Mouse (Mus musculus) heart, postnatal 14 days (tissue): ENCODE measurements around the gene Wdr78. TPM values are rescaled to one million over a fixed set of nuclear protein-coding genes. Genes with fewer than 3 reads are reported as not detected.

Experiments
- DNase-seq, 2 experiments: peaks; one replicate each; pipeline ENCODE4 v3.0.0; 2021 to 2022
- intact Hi-C: fragments of 180-260 bp; cut with DNase I; formaldehyde crosslinking; loops from one replicate; pipeline ENCODE4 v1.15.1; 2025
- long read RNA-seq, 2 experiments: library from polyadenylated mRNA; stranded (forward); transcript quantifications; one replicate each; pipeline ENCODE4 v2.0.0; 2021
- total RNA-seq, 2 experiments: library from RNA; stranded (reverse); gene quantifications; 2 replicates each; pipeline ENCODE4 v1.2.3; 2021

Wdr78 gene
- 1 to 10 TPM; 1.6 to 3.0 TPM for total RNA-seq
- long read RNA-seq, experiment 1: 0 reads
- long read RNA-seq, experiment 2, partial matches to known transcripts: 0 of 1 reads
- long read RNA-seq, experiment 2, other reads (novel, unspliced or antisense): 1 of 1 reads

DNA sequence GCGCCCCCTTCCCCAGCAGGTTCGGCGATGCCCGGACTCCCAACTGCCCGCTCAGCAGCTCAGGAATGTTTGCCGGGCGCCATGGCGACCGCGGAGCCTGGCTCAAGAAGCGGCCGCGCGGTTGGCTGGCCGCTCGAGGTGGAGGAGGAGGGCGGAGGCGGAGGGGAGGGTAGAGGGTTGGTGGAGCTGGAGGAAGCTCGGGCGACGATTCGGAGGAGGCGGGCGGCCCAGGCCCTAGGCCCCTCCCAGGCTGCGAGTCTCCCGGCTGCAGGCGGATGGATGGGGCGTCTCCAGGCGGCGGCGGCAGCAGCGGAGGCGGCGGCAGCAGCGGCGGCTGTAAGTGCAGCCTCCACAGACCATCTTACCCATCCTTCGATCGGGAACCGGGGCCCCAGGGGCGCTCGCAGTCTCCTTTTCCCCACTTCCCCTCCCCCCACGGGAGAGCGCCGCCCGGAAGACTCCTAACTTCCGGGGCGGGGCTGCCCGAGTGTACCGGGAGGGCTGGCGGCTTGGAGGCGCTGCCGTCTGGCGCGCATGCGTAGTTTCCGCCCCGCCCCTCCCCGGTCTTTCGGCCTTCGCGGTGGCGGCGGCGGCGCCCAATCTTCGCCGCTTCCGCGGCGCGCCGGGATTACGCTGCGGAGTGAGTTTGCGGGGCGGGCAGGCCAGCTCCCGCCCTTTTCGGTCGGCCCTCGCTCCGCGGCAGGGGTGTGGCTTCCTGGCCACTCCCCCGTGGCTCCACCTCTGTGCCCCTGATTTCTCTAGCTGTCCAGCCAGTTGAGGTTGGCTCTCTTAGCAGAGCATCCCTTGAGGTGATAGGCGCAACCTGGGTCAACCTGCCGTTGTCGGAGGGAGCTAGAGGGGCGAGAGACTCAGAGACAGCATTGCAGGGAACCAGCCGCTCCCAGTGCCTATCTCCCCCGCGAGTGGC lies at the start of gene Wdr78, which contains the start of gene Mier1:
Gene Wdr78 (minus strand): TSS at position 372 of the 928 bp plus-strand sequence.
Gene Mier1 (plus strand): TSS at position 207 of the 928 bp plus-strand sequence.
- DNase-seq: peak; percentile 95
- intact Hi-C loops: loop anchor here (5.0 to 10.0 kb wide), 3 partner anchors 103 to 230 kb away; partner anchors contain the start of gene Slc35d1

DNA sequence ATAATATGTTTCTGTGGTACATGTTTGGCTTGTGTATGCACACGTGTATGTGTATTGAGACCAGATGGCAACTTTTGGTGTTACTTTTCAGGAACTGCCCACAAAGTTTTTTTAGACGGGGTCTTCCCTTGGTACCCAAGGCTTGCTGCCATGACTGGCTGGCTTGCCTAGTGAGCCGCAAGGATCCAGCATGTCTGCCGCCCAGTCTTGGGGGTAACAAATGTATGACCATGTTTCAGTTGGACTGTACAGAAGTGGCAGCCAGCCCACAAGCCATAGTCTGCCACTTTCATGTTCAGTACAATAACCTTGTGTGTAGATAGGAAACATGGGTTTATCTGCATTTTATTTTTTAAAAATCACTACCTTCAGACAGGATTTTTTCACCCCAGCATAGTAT lies 44.4 kb upstream of the Wdr78 start:
- intact Hi-C loops: no loop called here
- no peak for DNase-seq

DNA sequence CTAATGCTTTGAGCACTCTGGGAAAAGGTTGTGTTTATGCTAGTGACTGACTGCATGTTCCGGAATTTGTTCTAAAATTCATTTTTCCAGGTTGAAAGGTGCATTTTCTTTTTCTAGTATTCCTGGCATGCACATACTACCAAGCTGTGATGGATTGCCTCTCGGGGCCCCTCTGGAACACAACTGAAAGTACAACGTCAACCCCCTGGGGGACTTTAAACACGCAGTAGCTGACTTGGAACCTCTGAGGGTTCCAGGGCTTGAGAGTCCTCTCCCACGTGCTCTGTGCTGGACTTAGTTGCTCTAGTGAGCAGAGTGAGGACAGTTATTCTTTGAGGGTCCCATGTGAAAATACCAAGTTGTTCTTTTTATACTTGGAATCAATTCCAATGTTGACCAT lies 37.6 kb upstream of the Wdr78 start:
- intact Hi-C loops: no loop called here
- DNase-seq: no peak

DNA sequence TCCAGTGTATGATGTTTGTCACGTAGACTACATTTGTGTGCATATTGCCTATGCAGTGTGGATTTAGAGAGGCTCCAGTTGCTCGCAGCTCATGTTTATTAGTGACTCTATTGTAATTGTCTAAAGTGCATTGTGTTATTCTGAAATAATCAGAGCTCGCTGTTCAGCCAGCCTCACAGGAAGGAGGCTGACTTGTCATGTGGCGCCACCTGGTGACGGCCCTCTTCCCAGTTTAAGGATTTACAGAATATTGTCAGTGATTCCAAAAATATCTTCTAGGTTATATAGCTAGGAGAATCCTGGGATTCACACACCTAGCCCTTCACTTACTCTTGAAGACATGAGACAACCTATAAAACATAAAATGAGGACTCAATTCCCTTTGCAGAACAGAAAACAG lies 32.0 kb upstream of the Wdr78 start:
- DNase-seq: peak; percentile 83 to 90
- intact Hi-C loops: loop anchor here (1.0 to 5.0 kb wide), 2 partner anchors 66 to 159 kb away; no protein-coding TSS in a partner anchor

DNA sequence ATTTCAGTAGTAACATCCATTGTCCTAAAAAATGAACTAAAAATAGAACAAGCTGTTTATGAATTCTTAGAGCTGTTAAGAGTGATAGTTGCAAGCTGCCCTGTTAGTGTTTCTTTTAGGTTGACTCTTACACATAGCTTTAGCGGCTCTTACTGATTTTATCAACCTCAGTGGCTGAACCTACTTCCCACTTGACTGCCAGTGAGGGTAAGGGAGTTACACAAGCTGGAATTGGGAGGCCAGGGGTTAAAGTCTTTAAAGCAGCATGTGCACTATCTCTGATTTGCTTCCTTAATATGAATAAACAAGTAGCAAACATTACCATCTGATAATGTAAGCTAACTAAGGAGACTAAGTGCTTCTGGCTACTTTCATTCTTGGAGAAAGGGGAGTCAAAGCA lies 22.6 kb upstream of the Wdr78 start:
- no peak for DNase-seq
- intact Hi-C loops: no loop called here

DNA sequence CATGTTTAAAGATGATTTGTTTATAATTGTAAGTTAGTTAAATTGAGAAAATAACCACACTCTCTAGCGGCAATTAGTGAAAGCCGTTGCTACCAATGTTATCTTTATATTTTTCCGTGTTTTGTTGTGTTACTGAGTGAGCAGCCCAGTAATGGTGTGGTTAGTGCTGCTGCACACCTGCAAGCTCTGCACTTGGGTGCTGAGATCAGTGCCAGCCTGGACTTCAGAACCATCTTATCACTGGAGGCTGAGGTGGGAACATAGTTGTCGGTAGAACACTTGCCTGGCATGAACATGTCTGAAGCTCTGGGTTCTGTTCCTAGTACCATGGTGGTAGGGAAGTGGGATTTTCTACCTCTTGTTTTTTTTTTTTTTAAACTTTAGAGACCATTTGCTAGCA lies 12.2 kb upstream of the Wdr78 start:
- DNase-seq: no peak

DNA sequence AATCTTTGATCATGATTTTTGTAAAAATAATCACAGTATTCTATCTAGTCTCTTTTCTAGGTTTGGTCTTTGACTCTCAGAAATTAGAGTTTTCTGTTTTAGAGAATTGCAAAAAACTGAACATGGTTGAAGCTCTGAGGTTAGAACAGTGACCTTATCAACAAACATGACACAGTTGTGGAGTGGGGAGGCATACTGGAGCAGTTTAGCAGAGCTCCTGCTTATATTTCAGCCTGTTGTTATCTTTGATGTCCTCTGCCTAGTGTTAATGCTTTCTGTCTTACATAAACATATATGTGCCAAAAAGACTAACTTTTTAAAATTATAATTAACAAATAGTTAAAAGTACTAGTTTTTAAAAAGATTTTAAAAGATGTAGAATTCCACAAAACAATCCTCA lies 9.3 kb upstream of the Wdr78 start:
- intact Hi-C loops: no loop called here
- no peak for DNase-seq

More for the DNA sequence above, 12.2 kb upstream of the Wdr78 start:
- intact Hi-C loops: no loop called here

DNA sequence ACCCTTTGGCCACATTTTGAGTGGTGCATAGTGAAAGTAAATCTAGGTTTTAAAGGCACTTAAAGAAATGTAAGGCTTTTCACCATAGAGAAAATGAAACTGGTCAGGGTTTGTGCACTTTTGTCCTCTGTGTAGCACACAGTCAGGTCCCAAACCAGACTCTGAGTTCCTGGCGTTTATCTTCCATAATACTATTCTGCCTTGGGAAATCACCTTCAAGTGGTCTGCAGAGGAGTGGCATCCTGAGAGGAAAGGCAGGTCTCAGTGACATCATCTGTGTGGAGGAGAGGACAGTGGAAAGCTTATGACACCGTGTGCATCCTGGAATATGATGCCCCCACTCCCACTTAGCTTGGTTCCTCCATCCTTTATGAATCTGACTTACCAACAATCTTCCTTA lies 8.7 kb upstream of the Wdr78 start:
- intact Hi-C loops: no loop called here
- DNase-seq: no peak

DNA sequence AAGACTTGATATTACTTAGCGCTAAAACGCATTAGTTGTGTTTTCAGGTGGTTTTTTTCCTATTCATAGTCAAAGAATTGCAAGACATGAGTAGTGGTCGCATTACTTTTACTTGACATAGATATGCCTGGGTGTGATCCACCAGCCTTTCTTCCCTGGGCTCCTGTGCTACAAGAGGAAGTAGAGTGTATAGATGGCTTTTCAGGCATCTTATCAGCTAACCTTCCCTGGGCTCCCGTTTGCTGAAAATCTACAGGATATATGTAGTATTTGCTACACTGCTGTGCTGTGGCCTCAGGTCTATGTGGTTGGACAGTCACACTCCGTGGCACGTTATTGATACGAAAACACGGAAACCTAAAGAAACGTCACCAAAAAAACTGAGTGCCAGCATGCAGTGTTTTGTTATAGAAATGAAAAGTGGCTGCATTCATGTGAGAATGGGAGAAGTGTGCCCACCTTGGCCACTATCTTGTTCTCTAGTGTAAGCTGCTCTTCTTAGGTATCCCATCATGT lies 6.6 kb upstream of the Wdr78 start:
- DNase-seq: no peak
- intact Hi-C loops: no loop called here

DNA sequence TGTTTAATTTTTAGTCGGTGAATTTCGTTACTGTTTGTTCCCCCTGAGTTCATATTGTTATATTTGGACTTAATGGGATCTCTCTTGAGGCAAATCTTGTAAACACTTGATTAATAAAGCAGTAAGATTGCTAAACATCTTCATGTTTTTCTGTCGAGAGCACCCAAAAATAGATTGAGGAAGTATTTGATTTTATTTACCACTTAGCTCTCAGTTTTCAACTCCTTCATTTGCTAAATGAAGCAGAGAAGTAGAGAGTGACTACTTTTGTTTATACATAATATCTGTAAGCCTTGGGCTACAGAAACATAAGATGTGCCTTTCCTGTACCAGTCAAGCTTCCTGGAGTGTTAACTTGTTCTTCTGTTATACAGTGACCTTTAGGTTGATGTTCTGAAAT lies 6.0 kb upstream of the Wdr78 start:
- no peak for DNase-seq
- intact Hi-C loops: no loop called here

DNA sequence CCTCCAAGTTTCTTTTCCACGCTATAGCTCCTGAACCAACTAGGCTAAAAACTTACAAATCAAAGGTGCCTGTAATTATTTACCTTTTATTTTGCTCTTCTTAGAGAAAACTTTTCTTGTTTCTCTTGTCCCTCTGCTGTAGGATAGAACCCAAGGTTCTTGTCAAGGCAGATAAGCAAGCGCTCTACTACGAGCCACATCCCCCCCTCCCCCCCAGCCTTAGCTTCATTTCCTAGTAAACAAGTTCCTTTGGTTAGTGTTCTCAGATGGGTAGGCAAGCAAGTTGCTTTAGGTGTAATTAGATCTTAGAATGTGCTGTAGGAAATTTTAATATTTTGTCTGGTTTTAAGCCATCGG lies 5.7 kb upstream of the Wdr78 start:
- DNase-seq: no peak
- intact Hi-C loops: no loop called here

DNA sequence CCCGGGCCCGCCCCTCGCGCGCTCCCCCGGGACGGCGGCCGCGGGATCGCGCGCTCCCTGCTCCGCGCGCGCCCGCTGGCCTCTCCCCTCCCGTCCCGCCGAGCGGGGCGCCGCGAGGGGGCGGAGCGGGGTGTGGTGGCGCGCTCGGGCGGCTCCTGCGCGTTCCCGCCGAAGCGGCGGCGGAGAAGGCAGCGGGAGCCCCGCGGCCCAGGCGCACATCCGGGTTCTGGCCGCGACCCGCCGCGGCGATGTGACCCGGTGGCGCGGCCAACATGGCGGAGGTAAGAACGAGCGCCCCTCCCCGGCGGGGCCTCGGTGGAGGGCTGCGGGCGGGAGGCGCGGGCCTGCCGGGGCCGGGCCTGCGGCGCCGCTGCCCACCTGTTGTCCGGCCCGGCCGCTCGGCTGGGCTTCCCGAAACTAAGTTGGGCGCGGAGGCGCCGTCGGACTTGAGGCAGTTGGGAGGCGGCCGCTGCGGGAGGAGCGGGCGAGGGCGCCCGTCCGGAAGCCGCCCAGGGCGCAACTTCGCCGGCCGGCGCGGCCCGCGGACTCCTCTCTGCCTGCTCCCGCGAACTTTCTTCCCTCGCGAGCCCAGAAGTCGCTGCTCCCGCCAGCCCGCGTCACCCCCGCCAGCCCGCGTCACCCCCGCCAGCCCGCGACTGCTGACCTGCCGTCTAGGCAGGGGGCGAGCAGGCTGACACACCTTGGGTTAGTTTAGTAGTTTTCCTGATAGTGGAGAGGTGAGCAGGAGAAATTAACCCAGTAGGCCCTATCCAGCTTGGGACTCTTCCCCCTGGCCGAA lies 5.1 kb upstream of the Wdr78 start:
- intact Hi-C loops: loop anchor here (5.0 to 10.0 kb wide), 2 partner anchors 198 to 225 kb away; no protein-coding TSS in a partner anchor

DNA sequence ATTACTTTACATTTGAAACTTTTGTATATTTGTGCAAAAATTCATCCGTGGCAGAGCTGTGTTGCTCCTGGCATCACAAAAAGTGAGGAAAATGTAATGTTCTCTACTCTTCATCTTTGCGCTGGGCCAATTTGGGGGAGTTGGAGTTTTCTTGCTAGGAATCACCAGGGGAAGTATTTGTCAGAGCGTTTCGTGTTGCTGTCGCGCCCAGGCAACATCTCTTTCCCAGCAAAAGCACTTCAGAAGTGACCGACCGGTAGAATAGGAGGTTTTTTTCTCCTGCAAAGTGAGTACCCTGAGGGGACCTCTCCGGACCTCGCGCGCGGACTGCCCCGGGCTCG lies 4.5 kb upstream of the Wdr78 start:
- no peak for DNase-seq
- intact Hi-C loops: loop anchor here (5.0 to 10.0 kb wide), 2 partner anchors 198 to 226 kb away; no protein-coding TSS in a partner anchor

More for the DNA sequence above, 5.1 kb upstream of the Wdr78 start:
- peak; percentile 91 to 95 for DNase-seq

DNA sequence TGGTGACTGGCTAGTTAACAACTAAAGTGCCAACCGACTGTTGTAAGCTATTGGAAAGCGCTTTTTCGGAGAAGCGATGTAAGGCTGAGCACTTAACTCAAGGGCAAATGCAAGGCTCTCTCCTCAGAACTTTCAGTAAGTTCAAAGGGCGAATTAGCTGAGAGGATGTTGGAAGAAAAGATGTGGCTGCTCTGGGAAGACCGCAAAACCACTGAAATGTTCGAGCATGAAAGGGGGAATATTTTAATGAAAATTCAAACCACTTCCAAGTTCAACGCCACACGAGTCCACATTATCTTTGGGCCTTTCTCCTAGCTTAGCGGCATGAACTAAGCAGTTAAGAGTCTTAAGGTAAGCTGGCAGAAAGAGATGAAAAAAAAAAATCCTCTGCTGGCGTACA lies 953 bp downstream of the Wdr78 start:
- no peak for DNase-seq
- intact Hi-C loops: loop anchor here (5.0 to 10.0 kb wide), 2 partner anchors 104 to 231 kb away; partner anchors contain the start of gene Slc35d1

DNA sequence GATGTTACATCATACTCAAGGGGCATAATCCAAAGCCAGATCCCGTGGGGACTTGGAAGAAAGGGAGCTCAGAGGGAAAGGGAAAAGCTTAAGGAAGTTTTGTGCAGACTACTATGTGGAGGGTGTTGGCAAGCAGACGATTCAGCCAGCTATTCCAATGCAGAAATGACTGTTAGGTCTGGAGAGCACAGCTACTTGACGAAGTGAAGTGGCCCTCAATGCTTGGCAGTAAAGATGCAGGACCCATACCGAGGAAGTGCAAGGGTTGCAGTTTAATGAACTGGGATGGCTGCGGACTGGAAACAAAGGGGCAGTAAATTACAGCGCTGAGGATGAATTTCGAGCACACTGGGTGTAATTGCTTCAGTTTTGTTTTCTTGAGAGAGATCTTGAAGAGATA lies 1.7 kb downstream of the Wdr78 start:
- intact Hi-C loops: loop anchor here (5.0 to 10.0 kb wide), 2 partner anchors 105 to 232 kb away; partner anchors contain the start of gene Slc35d1
- no peak for DNase-seq

DNA sequence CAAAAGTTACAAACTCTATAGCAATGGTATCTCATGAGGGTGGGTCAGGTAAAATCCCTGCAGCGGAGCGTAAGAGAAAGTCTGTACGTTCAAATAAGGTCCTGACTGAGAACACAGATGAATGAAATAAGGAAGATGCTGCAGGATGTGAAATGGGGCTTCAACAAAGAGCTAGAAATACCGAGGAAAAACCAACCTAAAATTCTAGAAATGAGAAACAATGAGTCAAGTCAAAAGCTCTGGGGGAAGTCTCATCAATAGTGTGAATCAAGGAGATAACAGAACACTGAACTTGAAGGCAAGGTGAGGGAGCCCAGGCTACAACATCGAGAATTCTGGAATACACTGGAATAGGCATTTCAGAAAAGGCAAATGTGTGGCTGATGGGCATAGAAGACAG lies 15.8 kb downstream of the Wdr78 start:
- intact Hi-C loops: no loop called here
- no peak for DNase-seq

DNA sequence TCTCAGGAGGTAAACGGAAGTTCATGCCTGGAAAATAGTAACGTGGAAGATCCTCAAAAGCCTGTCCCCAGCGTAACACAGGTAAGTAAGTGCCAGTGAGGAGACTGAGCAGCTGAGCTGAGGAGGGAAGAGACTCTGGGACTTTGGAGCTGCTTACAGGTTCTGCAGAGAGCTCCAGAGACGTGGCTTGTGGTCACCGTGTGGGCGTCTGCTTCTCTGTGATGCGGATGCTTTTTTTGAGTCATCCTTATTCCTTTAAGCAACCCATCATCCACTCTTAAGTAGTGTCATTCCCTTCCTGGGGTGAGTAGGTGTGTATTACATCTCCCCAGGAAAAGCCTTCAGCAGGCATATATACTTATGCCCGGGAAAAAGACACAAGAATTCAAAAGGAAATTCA lies 18.4 kb downstream of the Wdr78 start:
- no peak for DNase-seq
- intact Hi-C loops: no loop called here

DNA sequence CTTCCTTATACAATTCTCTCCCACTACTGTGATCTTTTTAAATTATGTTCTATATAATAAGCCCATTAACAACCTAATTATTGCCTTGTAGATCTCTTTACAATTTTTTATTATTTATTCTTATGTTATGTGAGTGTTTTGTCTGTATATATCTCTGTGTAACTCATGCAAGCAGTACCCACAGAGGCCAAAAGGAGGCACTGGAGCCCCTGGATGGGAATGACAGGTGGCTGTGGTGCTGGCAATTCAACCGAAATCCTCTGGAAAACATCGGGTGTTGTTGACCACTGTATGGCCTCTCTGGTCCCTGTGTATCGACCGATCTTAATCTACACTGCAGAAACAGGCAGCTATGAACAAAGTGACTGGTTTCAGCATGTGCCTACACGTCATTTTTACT lies 29.1 kb downstream of the Wdr78 start:
- intact Hi-C loops: no loop called here
- DNase-seq: no peak

DNA sequence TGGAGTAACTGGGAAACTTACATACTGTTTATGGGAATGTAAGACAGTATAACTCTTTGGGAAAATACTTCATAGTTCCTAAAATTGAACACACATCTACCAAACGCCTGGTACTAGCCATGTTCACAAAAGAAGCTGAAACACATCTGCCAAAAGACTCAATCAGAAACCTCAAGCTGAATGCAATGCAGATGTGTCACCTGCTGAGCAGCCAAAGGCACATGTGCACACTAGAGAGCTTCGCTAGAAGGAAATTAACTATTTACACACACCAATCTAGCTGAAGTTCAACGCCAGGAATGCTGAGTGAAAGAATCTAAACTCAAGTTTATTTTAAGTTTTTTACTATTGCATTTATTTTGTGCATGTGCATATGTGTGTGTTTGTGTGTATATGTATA lies 43.7 kb downstream of the Wdr78 start:
- DNase-seq: no peak
- intact Hi-C loops: no loop called here

DNA sequence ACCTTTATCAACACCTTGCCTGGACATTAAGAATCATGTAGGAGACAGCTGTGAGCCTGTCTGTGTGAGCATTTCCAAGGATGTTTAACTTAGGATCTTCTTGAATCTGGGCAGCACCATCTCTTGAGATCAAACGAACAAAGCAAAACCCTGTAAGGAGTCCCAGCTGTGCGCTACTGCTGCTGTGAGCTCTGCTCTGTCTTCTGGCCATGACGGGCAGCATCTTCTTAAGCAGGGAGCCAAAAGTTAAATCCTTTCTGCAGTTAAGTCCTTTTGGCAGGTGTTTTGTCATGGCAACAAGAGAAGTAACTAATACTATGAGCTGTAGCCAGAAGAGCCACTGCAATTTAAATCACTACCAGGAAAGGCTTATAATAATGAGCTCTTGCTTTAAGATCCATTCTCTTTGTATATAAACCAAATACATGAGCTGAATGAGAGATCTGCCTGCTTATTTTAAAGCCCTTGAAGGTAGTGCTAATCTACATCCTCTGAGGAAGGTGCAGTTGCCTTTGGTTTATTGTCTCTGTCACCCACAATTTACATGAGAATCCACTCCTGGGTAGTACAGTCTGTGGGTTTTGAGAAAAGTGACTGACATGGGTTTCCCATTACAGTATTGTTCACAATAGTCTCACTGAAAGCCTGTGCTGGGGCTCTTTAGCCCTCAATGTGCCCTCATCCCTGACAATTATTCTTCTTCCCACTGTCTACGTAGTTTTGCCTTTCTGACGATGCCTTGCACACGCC lies 46.3 kb downstream of the Wdr78 start:
- intact Hi-C loops: no loop called here
- DNase-seq: no peak
